Mouse (Mus musculus): ENCODE data around the gene Gm1140. TPM values are rescaled to one million over a fixed set of nuclear protein-coding genes. Genes with fewer than 3 reads are reported as not detected.
"Not testable (repeated sequence)": the region's sequence is repeated elsewhere in the genome, so short reads cannot be mapped to it uniquely, and the experiment has no call there.

Gm1140 gene
- total RNA-seq (2021): not detected

- intact Hi-C loops (cut with DNase I); DNase-seq (ENCODE audit: low spot score in 2 of 2): not testable (repeated sequence)
Observed at GRCm38 (mm10) chrX:67693462-67693861, at the start of gene Gm1140. Gm1140 (minus strand) TSS chrX:67693562.

- intact Hi-C loops (cut with DNase I); DNase-seq (ENCODE audit: low spot score in 2 of 2): not testable (repeated sequence)
Observed at GRCm38 (mm10) chrX:67695398-67695797, 2.0 kb upstream of the Gm1140 start, which contains the start of gene Gm14692. Gm14692 (plus strand) TSS chrX:67695698.

Other genes with a start within 250 kb of the Gm1140 start
- not detected for gene Gm14692, start 2.1 kb upstream of the Gm1140 start, total RNA-seq (2021)
- not detected for gene 4933436I01Rik, start 227.9 kb upstream of the Gm1140 start, total RNA-seq (2021)

Data from left cerebral cortex, postnatal 36 days (tissue).